Mouse (Mus musculus) heart, adult 11 months (tissue): ENCODE measurements at regions not wholly inside any gene's neighbourhood (a gene's known extent, or its start where the extent isn't known, plus 50 kb on each side); places are given as distances from the start of the nearest gene placed in this dataset.

Experiments used
- DNase-seq: peaks from one replicate; pipeline ENCODE4 v3.0.0; 2022

DNA sequence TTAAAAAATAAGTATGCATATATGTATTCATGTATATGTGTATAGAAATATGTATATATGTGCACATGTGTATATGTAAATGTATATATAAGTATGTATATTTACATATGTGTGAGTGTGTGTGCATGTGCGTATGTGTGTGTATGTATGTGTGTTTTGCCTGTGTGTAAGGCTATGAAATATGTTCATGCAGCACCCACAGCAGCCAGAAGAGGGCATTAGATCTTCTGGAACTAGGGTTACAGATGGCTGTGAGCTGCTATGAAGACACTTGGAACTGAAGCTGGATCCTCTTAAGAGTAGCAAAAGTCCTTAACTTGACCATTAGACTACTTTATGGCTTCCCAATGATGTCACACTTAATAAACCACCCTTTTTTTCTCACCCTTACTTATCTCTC lies 166.2 kb upstream of the Nampt start:
- no peak for DNase-seq

GRCm38 (mm10) chr12:32656194-32656593 lies 163.2 kb upstream of the Nampt start:
- peak; percentile 97 for DNase-seq

- peak; percentile 98 for DNase-seq
Measured at GRCm38 (mm10) chr12:32661782-32662413, 157.4 kb upstream of the Nampt start.

DNA sequence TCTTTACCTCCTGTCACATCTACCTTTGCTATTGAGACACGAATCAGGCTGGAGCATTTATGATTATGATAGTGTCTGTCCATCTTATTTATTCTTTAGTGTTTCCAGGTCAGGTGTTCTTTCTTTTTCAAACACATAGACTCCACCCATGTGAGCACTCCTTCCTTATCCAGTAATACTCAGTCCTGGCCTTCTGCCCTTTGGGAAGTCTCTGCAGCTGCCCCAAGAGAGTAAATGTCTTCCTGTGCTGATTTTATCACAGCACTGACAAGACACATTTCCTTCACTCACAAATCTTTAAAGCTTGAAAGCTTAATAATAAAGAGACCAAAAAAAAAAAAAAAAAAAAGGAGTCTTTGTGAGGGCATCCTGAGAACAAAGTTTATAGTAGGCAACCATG lies 153.3 kb upstream of the Nampt start:
- peak; percentile 65 for DNase-seq

GRCm38 (mm10) chr12:32677908-32678307 lies 141.4 kb upstream of the Nampt start:
- DNase-seq, result peak; percentile 97

DNA sequence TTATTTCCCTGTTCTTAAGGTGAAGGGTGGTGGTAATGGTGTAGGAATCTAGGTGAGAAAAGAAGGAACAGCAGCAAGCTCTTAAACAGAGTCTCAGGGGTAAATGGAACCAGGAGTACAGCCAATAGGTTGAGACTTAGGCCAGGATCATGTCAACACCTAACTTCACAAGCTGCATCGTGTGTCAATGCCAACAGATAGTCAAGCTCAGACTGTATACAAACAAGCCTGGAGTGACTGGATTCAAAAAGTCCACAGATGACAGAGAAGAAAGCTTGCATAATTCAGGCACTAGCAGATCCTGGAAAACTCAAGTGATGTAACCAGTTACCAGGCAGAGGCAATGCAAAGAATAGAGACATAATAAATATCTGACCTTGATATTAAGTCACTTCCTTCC lies 140.6 kb upstream of the Nampt start:
- peak; percentile 98 for DNase-seq

- DNase-seq, result no peak
Measured at GRCm38 (mm10) chr12:32681910-32682309, 137.4 kb upstream of the Nampt start.

DNA sequence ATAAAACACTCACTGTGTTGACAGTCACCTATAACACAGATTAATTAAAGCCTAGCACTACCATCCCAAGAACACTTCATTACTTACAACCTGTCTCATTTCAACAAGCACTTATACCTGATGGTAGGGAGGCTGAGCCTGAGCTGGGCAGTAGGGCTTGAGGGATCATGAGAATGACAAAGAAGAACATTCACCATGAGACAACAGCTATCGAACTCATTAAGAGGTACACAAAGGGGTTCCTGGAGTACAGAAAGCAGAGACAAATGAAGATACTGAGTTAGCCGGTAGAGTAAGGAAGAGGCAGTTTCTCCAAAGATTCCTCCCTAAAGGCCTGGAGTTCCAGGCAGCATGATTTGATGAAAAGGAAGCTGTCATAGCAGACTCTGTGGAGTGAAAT lies 136.0 kb upstream of the Nampt start:
- DNase-seq, result no peak

- DNase-seq, result no peak
Measured at GRCm38 (mm10) chr12:32685788-32686385, 133.5 kb upstream of the Nampt start.

DNA sequence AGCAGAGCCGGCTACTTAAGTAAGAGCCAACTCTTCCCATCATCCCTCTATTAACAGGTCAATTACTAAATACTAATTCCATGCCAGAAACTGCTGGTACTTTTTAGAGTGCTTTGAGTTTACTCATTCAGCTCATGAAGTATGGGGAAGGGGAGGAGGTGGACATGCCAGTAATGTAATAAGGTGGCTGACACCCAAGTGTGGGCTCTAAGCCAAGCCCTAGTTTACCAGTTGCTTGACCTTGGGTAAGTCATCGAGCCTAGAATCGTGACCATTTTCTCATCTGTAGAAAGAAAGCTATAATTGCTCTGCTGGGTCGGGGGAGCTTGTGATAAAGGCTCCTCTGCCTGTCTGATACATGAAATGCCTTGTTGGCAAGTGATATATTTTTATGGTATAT lies 130.0 kb upstream of the Nampt start:
- DNase-seq, result peak; percentile 13

DNA sequence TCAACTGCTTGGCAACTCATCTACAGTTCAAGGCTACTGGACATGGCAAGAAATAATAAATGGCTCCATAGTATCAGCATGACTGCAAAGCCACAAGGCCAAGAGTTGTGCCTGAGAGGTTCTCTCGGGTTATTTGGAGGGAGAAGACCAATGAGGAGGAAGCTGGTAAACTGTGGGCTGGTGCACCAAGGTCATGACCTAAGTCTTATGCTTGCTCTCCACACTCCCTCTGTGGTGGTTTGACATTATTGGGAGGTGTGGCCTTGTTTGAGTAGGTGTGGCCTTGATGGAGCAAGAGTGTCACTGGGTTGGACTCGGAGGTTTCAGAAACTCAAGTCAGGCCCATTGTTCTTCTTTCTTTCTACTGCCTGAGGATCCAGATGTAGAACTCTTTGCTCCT lies 129.2 kb upstream of the Nampt start:
- peak; percentile 78 for DNase-seq

DNA sequence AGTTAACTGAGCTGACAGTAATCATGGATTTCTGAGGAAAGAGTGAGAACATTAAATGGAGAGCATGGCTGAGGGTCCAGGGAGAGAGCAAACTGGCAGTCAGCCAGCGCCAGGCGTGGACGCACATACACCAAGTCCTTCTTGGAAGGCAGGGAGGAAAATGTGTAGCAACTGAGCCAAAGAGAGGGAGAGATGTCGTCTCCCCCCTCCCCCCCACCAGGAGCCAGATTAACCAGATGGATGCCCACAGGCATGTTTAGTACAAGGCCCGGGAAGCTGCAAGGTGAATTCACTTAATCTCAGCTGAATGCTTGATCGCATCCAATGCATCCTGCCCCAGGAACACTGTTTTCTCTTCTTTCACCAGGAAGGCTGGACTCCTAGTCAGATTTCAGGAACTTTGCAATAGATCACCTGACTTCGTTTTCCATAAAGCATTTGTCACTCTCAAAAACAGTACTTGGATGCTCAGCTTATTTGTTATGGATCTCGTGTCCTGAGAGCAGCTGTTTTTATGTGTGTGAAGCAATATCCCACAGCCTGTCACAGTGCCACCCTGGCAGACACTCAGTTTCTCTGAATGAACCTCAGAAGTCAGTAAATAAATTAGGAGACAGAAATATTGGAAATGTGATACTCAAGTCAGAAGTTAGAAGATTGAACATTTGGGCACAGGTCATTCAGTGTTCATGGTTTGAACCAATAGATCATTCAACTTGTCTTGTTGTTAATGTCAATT lies 127.1 kb upstream of the Nampt start:
- DNase-seq, result peak; percentile 76

DNA sequence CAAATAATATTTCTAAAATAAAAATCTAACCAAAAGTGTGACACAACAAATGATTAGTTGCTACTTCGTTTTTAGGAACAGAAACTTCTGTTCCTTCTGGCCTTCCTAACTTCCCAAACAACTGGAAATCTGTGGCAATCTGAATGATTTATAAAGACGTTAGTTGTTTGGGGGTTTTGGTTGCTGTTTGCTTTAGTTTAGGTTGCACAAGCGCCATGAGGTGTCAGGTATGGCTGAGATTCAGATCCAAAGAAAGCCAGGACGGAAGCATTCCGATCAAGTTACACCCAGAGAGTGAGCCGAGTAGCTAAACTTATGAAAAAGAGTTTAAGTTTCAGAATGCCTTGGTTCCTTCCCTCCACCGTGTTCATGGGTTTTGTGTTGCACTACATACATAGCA lies 126.4 kb upstream of the Nampt start:
- peak; percentile 42 for DNase-seq

- peak; percentile 33 for DNase-seq
Measured at GRCm38 (mm10) chr12:32693678-32694077, 125.7 kb upstream of the Nampt start.

GRCm38 (mm10) chr12:32696832-32697231 lies 122.5 kb upstream of the Nampt start:
- DNase-seq, result peak; percentile 43

- peak; percentile 94 for DNase-seq
Measured at GRCm38 (mm10) chr12:32709188-32709587, 110.2 kb upstream of the Nampt start.

DNA sequence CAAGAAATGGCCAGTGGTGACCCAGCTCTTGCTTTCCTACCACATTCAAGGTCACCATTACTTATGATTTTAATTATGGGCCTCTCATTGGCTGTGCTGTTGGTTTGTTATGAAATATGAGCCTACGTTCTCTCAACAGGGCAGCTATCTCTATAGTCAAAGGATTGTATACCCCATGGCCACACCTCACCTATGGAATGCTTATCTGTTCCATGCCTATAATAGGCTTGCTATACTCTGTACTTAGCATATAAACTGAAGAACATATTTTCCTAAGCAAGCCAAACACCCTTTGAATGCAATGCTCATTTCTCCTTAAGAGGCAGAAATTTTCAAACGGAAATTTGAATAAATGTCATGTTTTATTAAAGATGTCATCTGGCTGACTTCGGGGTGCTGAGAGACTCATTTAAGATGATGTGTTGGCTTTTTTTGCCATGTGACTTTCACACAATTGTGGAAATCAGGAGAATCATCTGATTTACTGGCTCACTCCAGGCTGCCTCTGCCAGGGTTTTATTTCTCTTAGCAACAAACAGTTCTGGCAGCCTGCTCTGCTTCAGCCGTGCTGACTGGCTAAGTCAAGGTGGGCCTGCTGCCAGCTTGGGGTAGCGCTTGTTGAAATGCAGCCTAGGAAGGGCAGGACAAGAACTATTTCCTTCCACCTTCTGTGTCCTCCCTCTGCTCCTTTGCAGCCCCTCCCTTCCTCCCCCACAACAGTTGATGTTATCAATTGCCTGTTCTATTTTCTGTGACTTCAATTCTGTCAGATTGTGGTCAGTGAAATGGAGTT lies 102.0 kb upstream of the Nampt start:
- peak; percentile 99 for DNase-seq

DNA sequence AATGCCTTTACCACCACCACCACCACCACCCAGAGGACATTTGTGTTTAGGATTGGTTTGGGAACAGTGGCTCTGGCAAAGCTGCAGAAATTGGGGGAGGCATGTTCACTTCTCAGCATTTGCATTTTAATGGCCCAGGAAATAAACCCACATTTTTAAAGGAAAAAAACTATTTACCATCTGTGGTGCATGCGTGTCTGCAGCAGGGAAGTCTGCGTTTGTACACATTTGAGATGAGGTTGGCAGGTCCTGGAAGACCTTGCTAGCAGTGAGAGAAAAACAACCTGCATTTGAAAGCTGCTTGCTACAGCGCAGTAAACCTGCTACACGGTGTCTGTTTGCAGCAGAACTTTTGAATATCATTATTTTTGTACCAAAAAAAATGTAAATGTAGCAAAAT lies 100.1 kb upstream of the Nampt start:
- no peak for DNase-seq

- no peak for DNase-seq
Measured at GRCm38 (mm10) chr12:32724451-32725188, 94.7 kb upstream of the Nampt start.

GRCm38 (mm10) chr12:32727539-32727938 lies 91.8 kb upstream of the Nampt start:
- DNase-seq, result no peak

- DNase-seq, result no peak
Measured at GRCm38 (mm10) chr12:32728425-32728824, 90.9 kb upstream of the Nampt start.

- DNase-seq, result no peak
Measured at GRCm38 (mm10) chr12:32735224-32735623, 84.1 kb upstream of the Nampt start.

DNA sequence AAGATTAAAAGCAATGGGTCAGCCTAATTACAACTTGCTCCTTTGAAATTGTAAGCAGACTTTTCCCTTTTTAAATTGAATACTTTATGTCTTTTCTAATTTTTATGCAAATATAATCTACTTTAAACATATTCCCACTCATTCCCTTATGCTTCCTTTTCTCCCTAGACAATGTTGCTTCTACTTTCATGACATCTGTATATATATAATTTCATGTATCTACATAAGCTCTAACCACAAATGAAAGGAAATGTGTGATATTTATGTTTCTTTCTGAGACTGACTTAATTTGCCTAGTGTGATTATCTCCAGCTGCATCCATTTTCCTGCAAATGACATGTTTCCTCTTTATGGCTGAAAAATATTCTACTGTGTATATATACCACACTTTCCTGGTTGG lies 77.9 kb upstream of the Nampt start:
- no peak for DNase-seq
